Mouse (Mus musculus) frontal cortex, postnatal 14 days (tissue): ENCODE results near the gene Mycbp2.

Experiments used
- DNase-seq, 2 experiments: peaks; one replicate each; pipeline ENCODE4 v3.0.0; 2022; ENCODE audit warnings: low spot score in 2 of 2

The Mycbp2 gene

GRCm38 (mm10) chr14:103075166-103075565, 271.4 kb downstream of the Mycbp2 start:
- DNase-seq = no peak

GRCm38 (mm10) chr14:103073825-103074224, 272.8 kb downstream of the Mycbp2 start:
- DNase-seq = no peak

GRCm38 (mm10) chr14:103072731-103073130, 273.9 kb downstream of the Mycbp2 start:
- no peak for DNase-seq

GRCm38 (mm10) chr14:103071471-103071870, 275.1 kb downstream of the Mycbp2 start:
- DNase-seq = no peak

GRCm38 (mm10) chr14:103070790-103071189, 275.8 kb downstream of the Mycbp2 start:
- no peak for DNase-seq

- DNase-seq = peak; percentile 77 to 83
Measured at GRCm38 (mm10) chr14:103069864-103070611, 276.6 kb downstream of the Mycbp2 start, which contains the start of gene Cln5. TSS of gene Cln5 (plus strand) at chr14:103070216.

GRCm38 (mm10) chr14:103069465-103069863, 277.1 kb downstream of the Mycbp2 start:
- DNase-seq = no peak

GRCm38 (mm10) chr14:103065294-103066167, 281.1 kb downstream of the Mycbp2 start:
- DNase-seq = peak; percentile 36 to 76
